Mouse (Mus musculus): ENCODE measurements at regions not wholly inside any gene's neighbourhood (a gene's known extent, or its start where the extent isn't known, plus 50 kb on each side); places are given as distances from the start of the nearest gene placed in this dataset.

DNA sequence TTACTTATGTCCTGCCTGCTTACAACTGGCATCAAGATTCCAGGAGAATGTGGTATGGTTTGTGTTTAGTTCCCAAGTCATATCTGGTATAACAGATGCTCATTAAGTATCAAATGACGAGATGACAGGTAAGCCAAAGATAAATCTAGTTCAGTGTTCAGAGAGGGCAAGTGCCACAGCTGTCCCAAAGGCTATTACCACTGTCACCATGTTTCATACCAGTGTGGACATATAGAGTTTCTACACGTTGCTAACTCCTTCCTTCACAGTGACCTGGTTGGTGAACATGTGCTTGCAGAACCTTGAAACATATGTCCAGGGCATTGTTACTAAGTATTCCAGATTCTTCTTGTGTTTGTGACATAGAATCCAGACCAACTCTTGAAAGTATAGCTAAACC is 438.1 kb upstream of the Gm9747 start:
- TF ChIP-seq GATA1 (IDR thresholded peaks at IDR 0.05; ENCODE audit: borderline replicate concordance, low read length): no peak
- no peak for TF ChIP-seq FLI1 (IDR thresholded peaks at IDR 0.05; ENCODE audit: low read length)
